Mouse (Mus musculus): ENCODE measurements around the gene Ptpn14. TPM values are rescaled to one million over a fixed set of nuclear protein-coding genes. Genes with fewer than 3 reads are reported as not detected.

Ptpn14 gene
- total RNA-seq, 1 experiment: 27.1 TPM

DNA sequence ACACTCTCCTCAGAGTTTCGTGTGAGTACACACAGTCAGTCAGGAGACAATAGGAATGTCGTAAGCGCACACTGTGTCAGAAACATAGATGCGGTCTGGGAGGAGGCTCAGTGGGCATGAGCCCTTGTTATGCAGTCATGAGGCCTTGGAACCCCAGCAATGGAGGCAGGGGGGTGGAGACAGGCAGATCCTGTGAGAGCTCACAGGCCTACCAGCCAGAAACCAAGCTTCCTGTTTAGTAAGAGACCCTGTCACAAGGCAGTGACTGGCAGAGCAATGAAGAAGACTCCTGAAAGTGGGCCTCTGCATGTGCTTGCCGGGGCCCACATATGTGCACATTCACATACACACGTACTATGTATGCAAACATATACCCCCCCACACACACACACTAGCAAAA is 79.9 kb downstream of the Ptpn14 start:
- in situ Hi-C loops (cut with MboI; ENCODE audit: low sequenced_read_pairs in 2 of 2, unreplicated experiment in 2 of 2): no loop called here
- DNase-seq (ENCODE audit: low read depth, low spot score): no peak
- peaks cover 0 to 7% of the 10 kb centered on the region in 2 experiments; a peak in 1 of 4 replicates for H3K4me1 ChIP-seq (ENCODE audit: control insufficient read depth in 2 of 2, insufficient read depth in 2 of 2, low read length in 2 of 2, poor library complexity in 1 of 2)

GRCm38 (mm10) chr1:189808453-189808852 is 80.4 kb downstream of the Ptpn14 start:
- no peak overlapping the region for H3K9ac ChIP-seq (ENCODE audit: insufficient read depth, low read depth, low read length, poor library complexity, severe bottlenecking)
- no peak for DNase-seq (ENCODE audit: low read depth, low spot score)
- in situ Hi-C loops (cut with MboI; ENCODE audit: low sequenced_read_pairs in 2 of 2, unreplicated experiment in 2 of 2): no loop called here
- no peak overlapping the region for H3K27ac ChIP-seq (ENCODE audit: insufficient read depth, low read depth, low read length, poor library complexity, severe bottlenecking)
- H3K9me3 ChIP-seq (ENCODE audit: control insufficient read depth, insufficient read depth, low read depth, low read length): no peaks in the 10 kb centered on the region
- no peak for TF ChIP-seq HCFC1 (IDR thresholded peaks at IDR 0.05; ENCODE audit: borderline replicate concordance, insufficient read depth, low read length)
- no peak for TF ChIP-seq CHD2 (IDR thresholded peaks at IDR 0.05; ENCODE audit: low read depth, low read length)
- no peak for TF ChIP-seq ZC3H11A (IDR thresholded peaks at IDR 0.05; ENCODE audit: borderline replicate concordance, low read depth, low read length)
- TF ChIP-seq MAFK (IDR thresholded peaks at IDR 0.05; ENCODE audit: insufficient read depth, low read depth, low read length): no peak
- no peak for TF ChIP-seq ZNF384 (IDR thresholded peaks at IDR 0.05; ENCODE audit: low read depth, low read length)
- no peak overlapping the region for H3K4me3 ChIP-seq (ENCODE audit: insufficient read depth in 1 of 2, low read depth in 1 of 2, low read length in 2 of 2, poor library complexity in 1 of 2, severe bottlenecking in 1 of 2)
- H3K36me3 ChIP-seq (ENCODE audit: control insufficient read depth, insufficient read depth, low read length, poor library complexity, severe bottlenecking): no peaks in the 10 kb centered on the region
- peaks cover 0 to 7% of the 10 kb centered on the region in 2 experiments; a peak in 1 of 4 replicates for H3K4me1 ChIP-seq (ENCODE audit: control insufficient read depth in 2 of 2, insufficient read depth in 2 of 2, low read length in 2 of 2, poor library complexity in 1 of 2)

More for the DNA sequence above, 79.9 kb downstream of the Ptpn14 start:
- no peak for TF ChIP-seq ZNF384 (IDR thresholded peaks at IDR 0.05; ENCODE audit: low read depth, low read length)
- no peak for TF ChIP-seq HCFC1 (IDR thresholded peaks at IDR 0.05; ENCODE audit: borderline replicate concordance, insufficient read depth, low read length)
- TF ChIP-seq ZC3H11A (IDR thresholded peaks at IDR 0.05; ENCODE audit: borderline replicate concordance, low read depth, low read length): no peak
- TF ChIP-seq MAFK (IDR thresholded peaks at IDR 0.05; ENCODE audit: insufficient read depth, low read depth, low read length): no peak
- TF ChIP-seq CHD2 (IDR thresholded peaks at IDR 0.05; ENCODE audit: low read depth, low read length): no peak
- H3K4me3 ChIP-seq (ENCODE audit: insufficient read depth in 1 of 2, low read depth in 1 of 2, low read length in 2 of 2, poor library complexity in 1 of 2, severe bottlenecking in 1 of 2): no peak overlapping the region
- no peak overlapping the region for H3K9ac ChIP-seq (ENCODE audit: insufficient read depth, low read depth, low read length, poor library complexity, severe bottlenecking)
- H3K36me3 ChIP-seq (ENCODE audit: control insufficient read depth, insufficient read depth, low read length, poor library complexity, severe bottlenecking): no peaks in the 10 kb centered on the region
- H3K9me3 ChIP-seq (ENCODE audit: control insufficient read depth, insufficient read depth, low read depth, low read length): no peaks in the 10 kb centered on the region
- H3K27ac ChIP-seq (ENCODE audit: insufficient read depth, low read depth, low read length, poor library complexity, severe bottlenecking): no peak overlapping the region

DNA sequence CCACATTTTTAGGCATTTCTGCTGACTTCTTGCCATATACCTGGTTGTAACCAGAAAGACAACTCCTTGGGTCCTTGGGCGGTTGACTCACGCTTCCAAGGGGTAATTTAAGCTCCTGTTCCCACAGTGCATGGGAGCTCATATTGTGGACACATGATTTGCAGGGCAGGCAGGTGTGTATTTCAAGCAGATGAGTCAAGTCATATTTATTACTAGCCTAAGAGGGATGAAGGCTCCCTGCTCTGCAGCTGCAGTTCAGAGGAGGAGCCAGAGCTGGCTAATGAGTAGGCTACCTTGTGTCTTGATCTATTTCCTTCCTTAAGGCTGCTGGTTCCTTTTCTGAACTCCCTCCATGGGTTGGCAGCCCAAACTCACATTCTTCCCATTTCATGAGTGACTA is 83.7 kb downstream of the Ptpn14 start:
- TF ChIP-seq HCFC1 (IDR thresholded peaks at IDR 0.05; ENCODE audit: borderline replicate concordance, insufficient read depth, low read length) (no peak), ZC3H11A (IDR thresholded peaks at IDR 0.05; ENCODE audit: borderline replicate concordance, low read depth, low read length) (no peak), ZNF384 (IDR thresholded peaks at IDR 0.05; ENCODE audit: low read depth, low read length) (no peak), MAFK (IDR thresholded peaks at IDR 0.05; ENCODE audit: insufficient read depth, low read depth, low read length) (no peak), CHD2 (IDR thresholded peaks at IDR 0.05; ENCODE audit: low read depth, low read length) (no peak)

DNA sequence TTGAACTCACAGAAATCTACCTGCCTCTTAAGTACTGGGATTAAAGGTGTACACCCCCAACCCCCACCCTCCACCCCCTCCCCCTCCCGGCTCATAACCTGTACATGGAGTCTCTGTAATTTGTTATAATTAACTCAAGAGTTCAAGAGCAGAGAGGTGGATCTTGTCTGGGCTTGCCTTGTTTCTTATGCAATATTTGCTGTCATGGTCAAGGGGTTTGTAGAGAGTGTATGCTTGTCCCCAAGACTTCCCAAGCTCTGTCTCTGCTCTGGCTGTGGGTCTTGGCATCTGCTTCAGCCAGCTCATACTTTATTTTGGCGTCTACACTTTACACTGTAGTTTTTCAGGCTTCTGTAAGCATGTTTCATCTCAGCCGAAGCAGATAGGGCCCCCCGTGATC is 86.3 kb downstream of the Ptpn14 start:
- no peak for DNase-seq (ENCODE audit: low read depth, low spot score)
- TF ChIP-seq CHD2 (IDR thresholded peaks at IDR 0.05; ENCODE audit: low read depth, low read length) (no peak), ZC3H11A (IDR thresholded peaks at IDR 0.05; ENCODE audit: borderline replicate concordance, low read depth, low read length) (no peak), MAFK (IDR thresholded peaks at IDR 0.05; ENCODE audit: insufficient read depth, low read depth, low read length) (no peak), ZNF384 (IDR thresholded peaks at IDR 0.05; ENCODE audit: low read depth, low read length) (no peak), HCFC1 (IDR thresholded peaks at IDR 0.05; ENCODE audit: borderline replicate concordance, insufficient read depth, low read length) (no peak)
- H3K27ac ChIP-seq (ENCODE audit: insufficient read depth, low read depth, low read length, poor library complexity, severe bottlenecking): no peak overlapping the region
- H3K9ac ChIP-seq (ENCODE audit: insufficient read depth, low read depth, low read length, poor library complexity, severe bottlenecking): no peak overlapping the region
- no peaks in the 10 kb centered on the region for H3K9me3 ChIP-seq (ENCODE audit: control insufficient read depth, insufficient read depth, low read depth, low read length)
- in situ Hi-C loops (cut with MboI; ENCODE audit: low sequenced_read_pairs in 2 of 2, unreplicated experiment in 2 of 2): no loop called here
- no peak overlapping the region for H3K4me3 ChIP-seq (ENCODE audit: insufficient read depth in 1 of 2, low read depth in 1 of 2, low read length in 2 of 2, poor library complexity in 1 of 2, severe bottlenecking in 1 of 2)
- H3K4me1 ChIP-seq (ENCODE audit: control insufficient read depth in 2 of 2, insufficient read depth in 2 of 2, low read length in 2 of 2, poor library complexity in 1 of 2): peaks cover 0 to 8% of the 10 kb centered on the region in 2 experiments; a peak in 2 of 4 replicates
- peaks cover 2% of the 10 kb centered on the region; the same call in 1 of the 2 replicates for H3K36me3 ChIP-seq (ENCODE audit: control insufficient read depth, insufficient read depth, low read length, poor library complexity, severe bottlenecking)

More for the DNA sequence above, 83.7 kb downstream of the Ptpn14 start:
- Histone ChIP-seq H3K27ac (ENCODE audit: insufficient read depth, low read depth, low read length, poor library complexity, severe bottlenecking) (no peak overlapping the region), H3K9ac (ENCODE audit: insufficient read depth, low read depth, low read length, poor library complexity, severe bottlenecking) (no peak overlapping the region), H3K4me1 (ENCODE audit: control insufficient read depth in 2 of 2, insufficient read depth in 2 of 2, low read length in 2 of 2, poor library complexity in 1 of 2) (peaks cover 0 to 7% of the 10 kb centered on the region in 2 experiments; a peak in 1 of 4 replicates), H3K9me3 (ENCODE audit: control insufficient read depth, insufficient read depth, low read depth, low read length) (no peaks in the 10 kb centered on the region), H3K36me3 (ENCODE audit: control insufficient read depth, insufficient read depth, low read length, poor library complexity, severe bottlenecking) (peaks cover 2% of the 10 kb centered on the region; the same call in 1 of the 2 replicates), H3K4me3 (ENCODE audit: insufficient read depth in 1 of 2, low read depth in 1 of 2, low read length in 2 of 2, poor library complexity in 1 of 2, severe bottlenecking in 1 of 2) (no peak overlapping the region)
- no peak for DNase-seq (ENCODE audit: low read depth, low spot score)
- in situ Hi-C loops (cut with MboI; ENCODE audit: low sequenced_read_pairs in 2 of 2, unreplicated experiment in 2 of 2): no loop called here
